Comparison of ENCODE assay signal across 22 mouse cellular contexts in the genomic region with DNA sequence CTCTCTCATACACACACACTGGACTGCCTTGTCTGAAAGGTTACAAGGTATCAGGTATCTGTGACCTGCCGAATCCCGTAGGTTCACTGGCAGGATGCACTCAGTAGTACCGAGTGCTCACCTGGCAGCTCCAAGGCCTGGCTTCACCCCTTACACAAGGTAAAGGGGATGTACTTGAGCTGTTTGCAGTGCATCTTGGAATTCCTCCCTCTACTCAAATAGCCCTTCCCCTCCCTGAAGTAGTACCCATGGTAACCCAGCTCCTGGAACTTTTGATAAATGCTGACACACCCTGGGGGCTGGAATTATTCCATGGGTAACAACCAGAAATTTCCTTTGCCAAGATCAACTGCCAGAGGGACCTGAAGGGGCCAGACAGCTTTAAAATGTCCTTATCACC. TPM values are rescaled to one million over a fixed set of nuclear protein-coding genes. Genes with fewer than 3 reads are reported as not detected.
DNase-seq lines count a peak whose midpoint lies in the region; ATAC-seq lines count a peak whose summit lies in the region.
"Had no signal": no experiment of that assay in that cellular context is flagged by ENCODE, and none has a peak within 500 bp of the region (broad histone marks: within the 10 kb centered on the region; RNA-seq: fewer than 3 reads in every experiment).

No protein-coding gene starts in this region.

- no peak overlapping the region for H3K4me2 ChIP-seq in midbrain, embryonic 16.5 days (ENCODE audit: low read length)
- H3K4me2 ChIP-seq: limb, embryonic 13.5 days had no signal

- H3K27ac ChIP-seq in midbrain, embryonic 16.5 days (ENCODE audit: low read length) = no peak overlapping the region
- no peak overlapping the region for H3K27ac ChIP-seq in midbrain, embryonic 10.5 days (replicated peaks)
- H3K27ac ChIP-seq: heart, adult 2 months; limb, embryonic 13.5 days had no signal

- ATAC-seq in midbrain, embryonic 16.5 days = peak; percentile 20; the same call in 1 of the 2 replicates
- ATAC-seq: forebrain, postnatal 0 days; hindbrain, embryonic 16.5 days had no signal

- peak; percentile 77 for DNase-seq in heart, adult 11 months
- no peak for DNase-seq in heart, adult 8-10 months (ENCODE audit: low spot score)
- DNase-seq in midbrain, embryonic 10.5 days (ENCODE audit: low spot score) = no peak
- peak; percentile 58 for DNase-seq in lung, postnatal 10 days
- DNase-seq in gastrocnemius, adult 8-10 months (ENCODE audit: low spot score in 2 of 2) = no peak
- no peak for DNase-seq in layer of hippocampus, adult 9-11 months
- DNase-seq in embryo, embryonic 11 days = no peak
- DNase-seq: adrenal gland, postnatal 10 days; cerebellum, adult 11-12 months; cerebellum, postnatal 25 days; forebrain, postnatal 0 days; gastrocnemius, postnatal 10 days; heart, adult 2 months; heart, postnatal 14 days; kidney, adult 11 months; kidney, postnatal 36 days; midbrain, embryonic 14.5 days; thymus, postnatal 25 days had no signal

- no peak overlapping the region for H3K4me3 ChIP-seq in midbrain, embryonic 16.5 days (ENCODE audit: low read depth, low read length)
- H3K4me3 ChIP-seq in midbrain, embryonic 10.5 days = no peak overlapping the region
- H3K4me3 ChIP-seq: heart, adult 2 months; limb, embryonic 13.5 days had no signal

- no peaks in the 10 kb centered on the region for H3K9me3 ChIP-seq in midbrain, embryonic 16.5 days (replicated peaks; ENCODE audit: control insufficient read depth, low read length, poor library complexity, severe bottlenecking)
- H3K9me3 ChIP-seq in midbrain, embryonic 10.5 days (replicated peaks) = no peaks in the 10 kb centered on the region
- H3K9me3 ChIP-seq: limb, embryonic 13.5 days had no signal

- 94% methylated on average over 3 of the region's 3 CpGs for WGBS in midbrain, embryonic 16.5 days
- WGBS in midbrain, embryonic 10.5 days = 91% methylated on average over 3 of the region's 3 CpGs

- 0 out of 2 replicates have a peak overlapping the region, but pooled peaks have one; percentile 14 for H3K9ac ChIP-seq in midbrain, embryonic 16.5 days (ENCODE audit: low read depth, low read length)
- H3K9ac ChIP-seq: forebrain, postnatal 0 days; limb, embryonic 13.5 days had no signal

- peaks cover 6% of the 10 kb centered on the region; the same call in 1 of the 2 replicates for H3K36me3 ChIP-seq in midbrain, embryonic 16.5 days (ENCODE audit: control insufficient read depth, insufficient read depth, low read length)
- H3K36me3 ChIP-seq in midbrain, embryonic 10.5 days = peaks cover 98% of the 10 kb centered on the region

- H3K27me3 ChIP-seq in midbrain, embryonic 16.5 days (ENCODE audit: control insufficient read depth, insufficient read depth, low read depth, low read length) = no peaks in the 10 kb centered on the region
- H3K27me3 ChIP-seq in midbrain, embryonic 10.5 days (ENCODE audit: low read depth, poor library complexity, severe bottlenecking) = no peaks in the 10 kb centered on the region
- H3K27me3 ChIP-seq: CH12.LX; limb, embryonic 13.5 days had no signal

- peaks cover 31% of the 10 kb centered on the region for H3K4me1 ChIP-seq in midbrain, embryonic 16.5 days (ENCODE audit: control insufficient read depth, insufficient read depth, low read length)
- peaks cover 9% of the 10 kb centered on the region for H3K4me1 ChIP-seq in midbrain, embryonic 10.5 days

RNA-seq across cellular contexts. Expression of gene Zfp266, which starts 7.2 kb away (rescaled TPM):
- 10 to 100 TPM; 20.3 to 28.4 (median 21.8) TPM for total RNA-seq in heart, adult 8-10 months (2022)
- polyA plus RNA-seq in midbrain, embryonic 16.5 days (2015; fragmentation: Nextera tagmentation; extraction: Ambion mirVana) = 109 and 135 TPM in 2 replicates
- polyA plus RNA-seq in midbrain, embryonic 10.5 days (2016; fragmentation: Nextera tagmentation; extraction: Ambion mirVana) = 117 and 139 TPM in 2 replicates
- 10 to 100 TPM; 13.4 to 20.6 (median 18.9) TPM for total RNA-seq in gastrocnemius, adult 8-10 months (2022)

RNA-seq across cellular contexts. Expression of gene Zfp426, which starts 21.5 kb away (rescaled TPM):
- total RNA-seq in heart, adult 8-10 months (2022) = 10 to 100 TPM in 2 of 4 experiments, 1 to 10 TPM in 2; 9.3 to 11.2 (median 9.9) TPM
- 33.2 and 35.0 TPM in 2 replicates for polyA plus RNA-seq in midbrain, embryonic 16.5 days (2015; fragmentation: Nextera tagmentation; extraction: Ambion mirVana)
- 27.3 and 31.3 TPM in 2 replicates for polyA plus RNA-seq in midbrain, embryonic 10.5 days (2016; fragmentation: Nextera tagmentation; extraction: Ambion mirVana)
- total RNA-seq in gastrocnemius, adult 8-10 months (2022) = 1 to 10 TPM; 7.3 to 9.6 (median 8.2) TPM

RNA-seq across cellular contexts. Expression of gene Zfp26, which starts 54.1 kb away (rescaled TPM):
- total RNA-seq in heart, adult 8-10 months (2022) = 1 to 10 TPM; 5.8 to 8.3 (median 6.4) TPM
- polyA plus RNA-seq in midbrain, embryonic 16.5 days (2015; fragmentation: Nextera tagmentation; extraction: Ambion mirVana) = 13.5 and 16.7 TPM in 2 replicates
- polyA plus RNA-seq in midbrain, embryonic 10.5 days (2016; fragmentation: Nextera tagmentation; extraction: Ambion mirVana) = 20.5 and 23.3 TPM in 2 replicates
- 1 to 10 TPM; 5.8 to 10.0 (median 8.8) TPM for total RNA-seq in gastrocnemius, adult 8-10 months (2022)

Comparison
In these comparisons a context has a peak if more than half of its experiments do, and no peak if none do; other contexts are left out.
1. DNase-seq: peak in heart, adult 11 months (single experiment) and lung, postnatal 10 days (single experiment); none in heart, adult 8-10 months (single experiment), midbrain, embryonic 10.5 days (single experiment), gastrocnemius, adult 8-10 months (0 of 2), layer of hippocampus, adult 9-11 months (single experiment) and embryo, embryonic 11 days (single experiment).